Mouse (Mus musculus): Measurements from ENCODE around the gene Ctnnd2. TPM values are rescaled to one million over a fixed set of nuclear protein-coding genes. Genes with fewer than 3 reads are reported as not detected.

Gene Ctnnd2
- total and polyA plus RNA-seq, 3 experiments: 2.3 to 5.1 (median 3.3) TPM

DNA sequence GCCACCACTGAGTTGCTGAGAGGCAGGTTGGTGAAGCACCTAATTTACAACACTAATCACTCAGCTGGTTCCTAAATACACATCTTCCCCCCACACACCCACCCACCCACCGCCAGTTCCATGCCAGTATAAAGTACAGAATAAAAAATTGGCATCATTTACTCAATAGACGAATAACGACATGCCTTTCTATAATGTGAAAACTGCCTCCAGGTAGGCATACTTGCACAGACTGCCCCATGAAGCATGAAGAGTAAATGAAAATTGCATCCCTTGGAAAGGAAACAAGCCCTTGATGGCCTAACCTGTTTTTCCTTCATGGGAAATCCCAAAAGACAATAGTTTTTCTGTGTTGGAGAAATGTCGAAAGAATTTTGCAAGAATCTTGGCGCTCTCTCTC, 212.0 kb downstream of the Ctnnd2 start:
- DNase-seq: no peak

- DNase-seq: no peak
These were observed 214.1 kb downstream of the Ctnnd2 start for GRCm38 (mm10) chr15:30386489-30386888.

DNA sequence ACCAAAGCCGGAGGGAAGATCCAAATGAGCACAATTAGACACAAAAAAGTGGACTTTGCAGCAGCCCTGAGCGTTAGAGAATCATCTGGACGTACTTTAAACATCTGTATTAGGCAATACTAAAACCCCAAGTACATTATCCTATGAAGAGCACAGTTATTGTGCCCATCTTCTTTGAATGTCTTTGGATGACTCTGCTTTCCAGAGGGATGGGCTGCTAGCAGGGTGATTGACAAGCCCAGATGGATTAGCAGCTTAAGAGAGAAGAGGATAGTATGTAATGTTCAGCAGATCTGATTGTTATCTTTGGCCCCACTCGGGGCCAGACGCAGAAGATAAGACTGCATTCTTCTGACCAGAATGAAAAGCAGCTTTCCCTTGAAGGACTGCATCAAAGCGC, 214.9 kb downstream of the Ctnnd2 start:
- DNase-seq: no peak

GRCm38 (mm10) chr15:30401111-30401510, 228.7 kb downstream of the Ctnnd2 start:
- DNase-seq: no peak

GRCm38 (mm10) chr15:30406254-30406653, 233.9 kb downstream of the Ctnnd2 start:
- no peak for DNase-seq

GRCm38 (mm10) chr15:30423146-30423545, 250.8 kb downstream of the Ctnnd2 start:
- DNase-seq: no peak

- no peak for DNase-seq
These were observed 251.9 kb downstream of the Ctnnd2 start for GRCm38 (mm10) chr15:30424290-30424689.

DNA sequence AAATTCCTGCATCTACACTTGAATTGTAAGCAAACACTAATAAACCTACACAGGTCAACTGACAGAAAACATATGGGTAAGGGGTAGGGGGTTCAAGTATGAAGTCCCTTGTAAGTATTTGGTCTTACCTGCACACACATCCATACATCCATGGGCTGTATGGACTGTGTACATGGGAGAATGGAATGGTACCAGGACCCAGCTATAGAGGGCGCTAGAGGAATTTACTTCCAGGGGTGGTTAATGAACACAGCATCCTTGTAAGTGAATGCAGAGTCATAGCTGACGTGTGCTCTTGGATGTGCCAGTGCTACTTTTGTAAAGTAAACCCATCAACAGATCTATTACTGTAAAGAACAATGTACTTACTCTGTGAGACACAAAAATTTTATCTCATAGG, 254.9 kb downstream of the Ctnnd2 start:
- no peak for DNase-seq

DNA sequence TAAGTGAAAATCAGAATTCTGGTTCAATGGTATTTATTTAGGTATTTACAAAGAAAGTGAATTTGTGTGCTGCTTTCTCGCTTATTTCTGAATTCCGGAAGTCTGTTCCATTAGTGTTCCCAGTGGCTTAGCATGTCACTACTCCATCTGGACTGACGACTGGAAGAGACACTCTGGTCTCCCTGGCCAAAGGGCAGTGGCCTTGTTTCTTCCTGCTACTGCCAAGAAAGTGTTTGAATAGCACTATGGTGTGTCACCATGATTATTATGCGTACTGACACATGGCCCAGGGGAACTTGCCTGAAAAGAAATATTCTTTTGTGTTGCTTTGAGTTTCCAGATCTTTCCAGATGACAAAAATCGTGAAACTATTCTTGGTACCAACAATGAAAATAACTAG, 266.7 kb downstream of the Ctnnd2 start:
- no peak for DNase-seq

- DNase-seq: no peak
These were observed 278.4 kb downstream of the Ctnnd2 start for GRCm38 (mm10) chr15:30450765-30451164.

DNA sequence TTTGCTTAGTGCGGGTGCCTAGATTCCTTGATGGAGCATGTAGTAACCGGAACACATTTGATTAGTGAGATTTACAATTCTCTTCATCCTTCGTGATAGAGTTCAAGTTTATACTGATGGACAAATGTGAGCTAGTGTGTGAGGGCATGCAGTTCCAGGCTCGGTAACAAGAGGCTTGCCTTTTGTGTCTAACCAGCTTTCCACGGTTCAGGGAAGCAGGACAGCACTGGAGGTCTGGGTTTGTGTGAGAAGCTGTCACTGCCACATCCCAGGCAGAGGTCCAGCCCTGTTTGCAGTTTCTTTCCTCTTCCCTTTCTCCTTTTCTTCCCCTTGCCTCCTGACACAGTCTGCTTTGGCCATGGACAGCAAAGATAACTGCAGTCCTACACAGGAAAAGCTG, 279.5 kb downstream of the Ctnnd2 start:
- DNase-seq: no peak

DNA sequence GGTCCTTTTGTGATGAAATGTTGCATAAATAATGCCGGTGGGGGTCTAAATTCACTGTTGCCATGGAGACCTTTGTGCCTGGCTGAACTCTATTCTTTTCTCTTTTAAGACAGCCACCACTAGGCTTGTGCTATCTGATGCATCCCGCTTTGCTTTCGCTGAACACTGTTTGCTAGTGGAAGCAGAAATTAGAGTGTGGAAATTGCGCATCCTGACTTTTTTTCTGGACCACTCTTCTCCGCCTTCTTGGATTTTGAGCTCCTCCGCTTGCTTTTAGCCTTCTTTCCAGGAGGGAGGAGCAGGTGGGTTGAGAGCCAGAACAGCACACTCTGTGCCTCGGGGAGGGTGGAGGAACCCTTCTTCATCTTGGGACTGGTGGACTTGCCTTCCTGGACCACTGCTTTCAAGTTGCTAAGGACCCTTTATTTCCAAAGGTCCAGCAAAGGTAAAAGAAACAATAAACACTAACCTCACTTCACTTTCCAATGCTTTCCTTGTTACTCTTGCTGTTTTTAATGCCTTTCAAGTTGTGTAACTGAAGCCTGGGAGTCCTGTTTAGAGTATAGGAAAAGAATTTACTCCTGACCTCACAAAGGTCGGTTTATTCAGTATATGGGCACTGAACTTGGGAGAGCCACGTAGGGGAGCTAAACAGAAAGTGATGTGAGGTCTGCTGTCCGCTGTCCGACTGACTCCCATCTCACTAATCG, 285.3 kb downstream of the Ctnnd2 start:
- no peak for DNase-seq

GRCm38 (mm10) chr15:30458671-30459070, 286.3 kb downstream of the Ctnnd2 start:
- DNase-seq: no peak

- no peak for DNase-seq
These were observed 288.1 kb downstream of the Ctnnd2 start for GRCm38 (mm10) chr15:30460341-30461125.

GRCm38 (mm10) chr15:30462804-30463423, 290.5 kb downstream of the Ctnnd2 start:
- DNase-seq: no peak

DNA sequence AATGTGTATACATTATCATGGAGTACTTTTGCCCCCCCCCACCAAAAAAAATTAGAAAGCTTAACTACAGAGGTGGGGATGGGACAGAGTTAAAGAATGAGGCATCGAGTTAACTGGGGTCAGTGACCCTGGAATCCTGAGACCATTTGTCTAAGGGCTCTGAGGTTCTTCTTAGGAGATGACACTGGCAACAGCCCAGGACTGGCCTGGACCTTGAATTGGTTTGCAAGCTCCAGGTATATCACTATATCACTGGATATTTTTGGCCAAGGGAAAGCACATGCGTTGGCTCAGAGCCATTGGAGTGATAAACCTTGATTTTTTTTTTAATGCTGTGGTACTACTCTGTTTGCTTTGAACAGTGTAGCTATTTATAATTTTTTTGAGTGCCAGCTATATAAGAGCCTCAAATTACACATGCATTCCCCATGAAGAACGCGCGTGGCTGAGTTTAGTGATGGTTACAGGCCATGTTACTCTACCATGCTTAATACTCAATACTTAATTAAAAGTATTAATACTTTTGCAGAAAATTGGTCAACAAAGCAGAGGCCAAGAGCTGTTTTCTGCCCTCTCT, 291.2 kb downstream of the Ctnnd2 start:
- DNase-seq: no peak

DNA sequence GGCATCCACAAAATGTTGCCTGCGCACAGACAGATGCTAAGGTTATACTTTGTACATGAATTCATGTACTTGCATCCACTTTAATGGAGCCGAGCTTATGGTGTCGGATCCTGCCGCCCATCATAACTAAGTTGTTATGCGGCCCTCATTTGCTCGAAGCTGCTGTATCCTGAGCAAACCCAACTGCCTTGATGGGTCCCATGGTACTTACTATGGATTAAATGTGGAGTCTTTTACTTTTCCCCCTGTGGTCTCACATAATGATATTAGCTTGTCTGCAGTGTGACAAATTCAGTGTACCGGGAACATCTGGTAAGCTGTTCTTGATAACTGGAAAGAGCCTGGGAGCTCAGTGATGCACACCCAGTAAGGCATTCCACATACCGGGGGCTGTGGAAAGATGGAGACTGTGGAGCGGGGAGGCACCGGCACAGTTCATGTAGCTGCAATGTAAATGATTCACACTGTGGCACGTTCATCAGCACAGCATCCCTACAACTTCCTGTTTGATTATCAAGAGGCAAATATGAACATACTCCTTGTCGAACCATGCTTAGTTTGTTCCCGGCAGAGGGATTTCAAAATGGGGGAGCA, 294.7 kb downstream of the Ctnnd2 start:
- no peak for DNase-seq

DNA sequence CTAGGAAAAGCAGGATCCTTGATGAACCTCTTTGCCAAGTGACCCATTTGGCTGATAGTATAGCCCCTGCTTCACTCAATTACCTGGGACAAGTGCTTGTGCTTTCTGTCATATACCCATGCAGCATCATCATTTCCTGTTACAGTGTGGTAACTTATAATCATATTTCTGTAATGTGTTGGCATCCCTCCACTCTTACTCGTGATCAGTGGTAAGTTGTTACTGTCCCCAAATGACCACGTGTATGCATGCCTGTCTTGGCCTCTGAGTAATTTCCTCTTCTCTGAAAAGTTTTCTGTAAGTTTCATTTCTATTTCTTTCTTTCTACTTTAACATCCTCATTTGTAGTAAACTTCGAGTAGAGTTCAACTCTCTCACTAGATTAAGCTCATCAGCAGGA, 296.4 kb downstream of the Ctnnd2 start:
- no peak for DNase-seq

GRCm38 (mm10) chr15:30471280-30471966, 299.0 kb downstream of the Ctnnd2 start:
- DNase-seq: no peak

GRCm38 (mm10) chr15:30480676-30481075, 308.3 kb downstream of the Ctnnd2 start:
- no peak for DNase-seq

DNA sequence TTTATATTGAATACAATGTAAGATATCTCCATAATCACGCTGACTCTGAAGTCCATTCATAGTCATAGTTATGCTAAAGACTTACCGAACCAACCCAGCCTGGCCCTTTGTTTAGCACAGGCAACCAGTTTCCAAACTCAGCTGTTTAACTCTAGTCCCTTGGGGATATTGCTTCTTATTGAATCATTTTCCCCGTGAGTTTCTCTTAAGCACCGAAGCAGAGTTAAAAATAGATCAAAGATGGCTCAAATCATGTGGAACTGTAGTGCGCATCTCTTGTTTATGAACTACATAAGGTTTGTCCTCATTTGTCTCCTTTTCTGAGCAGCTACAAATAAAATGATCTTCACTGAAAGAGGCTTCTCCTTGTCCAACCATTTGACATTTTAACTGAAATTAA, 334.1 kb downstream of the Ctnnd2 start:
- DNase-seq: no peak

DNA sequence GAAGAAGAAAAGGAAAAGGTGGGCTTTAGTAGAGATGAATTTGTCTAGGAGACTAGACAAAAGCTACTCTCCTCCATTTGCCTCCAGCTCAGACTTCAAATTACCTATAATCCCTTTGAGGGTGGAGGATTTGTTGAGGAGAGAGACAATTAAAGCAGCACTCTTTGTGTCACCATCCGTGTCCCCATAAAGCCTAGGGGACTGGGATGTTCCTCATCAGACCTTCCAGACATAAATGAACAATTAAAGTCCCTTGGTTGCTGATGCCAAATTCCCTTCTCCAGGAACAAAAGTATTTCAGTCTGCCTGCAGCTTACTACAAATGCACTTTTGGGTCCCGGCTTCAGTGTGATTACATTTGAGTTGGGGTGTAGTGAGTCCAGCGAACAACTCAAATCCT, 340.1 kb downstream of the Ctnnd2 start:
- no peak for DNase-seq
